Mouse (Mus musculus): ENCODE measurements around the gene Prpf31. TPM values are rescaled to one million over a fixed set of nuclear protein-coding genes. Genes with fewer than 3 reads are reported as not detected.

The Prpf31 gene
- polyA plus RNA-seq, 1 experiment from 2014 or later = 99.1 TPM

GRCm38 (mm10) chr7:3607391-3607790, 22.4 kb upstream of the Prpf31 start:
- WGBS = 90% methylated on average over 6 of the region's 6 CpGs
- no peaks in the 10 kb centered on the region for H3K9me3 ChIP-seq
- ATAC-seq (ENCODE audit: low FRiP score) = no peak

GRCm38 (mm10) chr7:3608668-3609067, 21.1 kb upstream of the Prpf31 start:
- Histone ChIP-seq H3K4me1 (replicated peaks) (no peaks in the 10 kb centered on the region), H3K27me3 (no peaks in the 10 kb centered on the region), H3K27ac (no peak overlapping the region), H3K4me2 (no peak overlapping the region), H3K36me3 (no peaks in the 10 kb centered on the region), H3K4me3 (no peak overlapping the region), H3K9ac (no peak overlapping the region), H3K9me3 (no peaks in the 10 kb centered on the region)
- no peak for ATAC-seq (ENCODE audit: low FRiP score)
- 94% methylated on average over 3 of the region's 3 CpGs for WGBS

More at GRCm38 (mm10) chr7:3607391-3607790, 22.4 kb upstream of the Prpf31 start:
- Histone ChIP-seq H3K4me1 (replicated peaks) (no peaks in the 10 kb centered on the region), H3K4me2 (no peak overlapping the region), H3K36me3 (no peaks in the 10 kb centered on the region), H3K4me3 (no peak overlapping the region), H3K9ac (no peak overlapping the region), H3K27ac (no peak overlapping the region), H3K27me3 (no peaks in the 10 kb centered on the region)

GRCm38 (mm10) chr7:3609082-3609481, 20.7 kb upstream of the Prpf31 start:
- Histone ChIP-seq H3K4me2 (no peak overlapping the region), H3K27me3 (no peaks in the 10 kb centered on the region), H3K27ac (no peak overlapping the region), H3K36me3 (no peaks in the 10 kb centered on the region), H3K9me3 (no peaks in the 10 kb centered on the region), H3K4me3 (no peak overlapping the region), H3K9ac (no peak overlapping the region), H3K4me1 (replicated peaks) (no peaks in the 10 kb centered on the region)
- ATAC-seq (ENCODE audit: low FRiP score) = no peak
- 67% methylated on average over 3 of the region's 3 CpGs for WGBS

GRCm38 (mm10) chr7:3610437-3610836, 19.3 kb upstream of the Prpf31 start:
- WGBS = 94% methylated on average over 3 of the region's 3 CpGs
- no peaks in the 10 kb centered on the region for H3K27me3 ChIP-seq
- H3K36me3 ChIP-seq = no peaks in the 10 kb centered on the region
- no peak overlapping the region for H3K4me2 ChIP-seq
- H3K4me3 ChIP-seq = no peak overlapping the region
- no peak overlapping the region for H3K27ac ChIP-seq
- ATAC-seq (ENCODE audit: low FRiP score) = no peak
- no peaks in the 10 kb centered on the region for H3K4me1 ChIP-seq (replicated peaks)
- no peaks in the 10 kb centered on the region for H3K9me3 ChIP-seq
- H3K9ac ChIP-seq = no peak overlapping the region

GRCm38 (mm10) chr7:3611006-3611405, 18.8 kb upstream of the Prpf31 start:
- no peaks in the 10 kb centered on the region for H3K9me3 ChIP-seq
- no peaks in the 10 kb centered on the region for H3K4me1 ChIP-seq (replicated peaks)
- H3K36me3 ChIP-seq = no peaks in the 10 kb centered on the region
- no peaks in the 10 kb centered on the region for H3K27me3 ChIP-seq
- no peak overlapping the region for H3K4me3 ChIP-seq
- WGBS = 89% methylated on average over 13 of the region's 13 CpGs
- ATAC-seq (ENCODE audit: low FRiP score) = no peak
- no peak overlapping the region for H3K27ac ChIP-seq
- no peak overlapping the region for H3K9ac ChIP-seq
- H3K4me2 ChIP-seq = no peak overlapping the region

GRCm38 (mm10) chr7:3614021-3614420, 15.8 kb upstream of the Prpf31 start:
- H3K4me1 ChIP-seq (replicated peaks) = peaks cover 15% of the 10 kb centered on the region
- H3K9ac ChIP-seq = no peak overlapping the region
- no peak overlapping the region for H3K27ac ChIP-seq
- no peaks in the 10 kb centered on the region for H3K27me3 ChIP-seq
- no peaks in the 10 kb centered on the region for H3K9me3 ChIP-seq
- peaks cover 1% of the 10 kb centered on the region for H3K36me3 ChIP-seq
- H3K4me3 ChIP-seq = no peak overlapping the region
- no peak overlapping the region for H3K4me2 ChIP-seq
- WGBS = 79% methylated on average over 3 of the region's 3 CpGs
- no peak for ATAC-seq (ENCODE audit: low FRiP score)

- H3K27me3 ChIP-seq = no peaks in the 10 kb centered on the region
- peak within 1 kb of the TSS; percentile 72 for H3K4me3 ChIP-seq
- H3K4me1 ChIP-seq (replicated peaks) = peaks cover 18% of the 10 kb centered on the region
- ATAC-seq (ENCODE audit: low FRiP score) = no peak
- H3K4me2 ChIP-seq = peak within 1 kb of the TSS; percentile 92; the same call in 1 of the 2 replicates
- no peaks in the 10 kb centered on the region for H3K9me3 ChIP-seq
- no peak within 1 kb of the TSS for H3K9ac ChIP-seq
- 81% methylated on average over 4 of the region's 4 CpGs for WGBS
- H3K36me3 ChIP-seq = peaks cover 21% of the 10 kb centered on the region
- no peak within 1 kb of the TSS for H3K27ac ChIP-seq
Observed at GRCm38 (mm10) chr7:3616057-3616388, 13.8 kb upstream of the Prpf31 start, which contains the start of gene Oscar. TSS of gene Oscar (minus strand) at chr7:3616157.

- Histone ChIP-seq H3K4me3 (peak overlapping the region; percentile 72), H3K4me1 (replicated peaks) (peaks cover 18% of the 10 kb centered on the region), H3K9ac (no peak overlapping the region), H3K27me3 (no peaks in the 10 kb centered on the region), H3K36me3 (peaks cover 26% of the 10 kb centered on the region), H3K9me3 (no peaks in the 10 kb centered on the region), H3K4me2 (peak overlapping the region; percentile 92; the same call in 1 of the 2 replicates), H3K27ac (no peak overlapping the region)
- no peak; the same call in 1 of the 2 replicates for ATAC-seq (ENCODE audit: low FRiP score)
- 43% methylated on average over 6 of the region's 6 CpGs for WGBS
Observed at GRCm38 (mm10) chr7:3616389-3617241, 13.2 kb upstream of the Prpf31 start.

- Histone ChIP-seq H3K27ac (peak within 1 kb of the TSS; percentile 78), H3K4me2 (peak within 1 kb of the TSS; percentile 92), H3K27me3 (no peaks in the 10 kb centered on the region), H3K9ac (peak within 1 kb of the TSS; percentile 88), H3K9me3 (no peaks in the 10 kb centered on the region), H3K4me3 (peak within 1 kb of the TSS; percentile 72), H3K36me3 (peaks cover 34% of the 10 kb centered on the region), H3K4me1 (replicated peaks) (peaks cover 18% of the 10 kb centered on the region)
- peak; percentile 96 for ATAC-seq (ENCODE audit: low FRiP score)
- WGBS = 2% methylated on average over 32 of the region's 32 CpGs
Observed at GRCm38 (mm10) chr7:3617242-3617995, 12.4 kb upstream of the Prpf31 start, which contains the start of gene Ndufa3. TSS of gene Ndufa3 (plus strand) at chr7:3617373.

GRCm38 (mm10) chr7:3629030-3629429, 755 bp upstream of the Prpf31 start:
- Histone ChIP-seq H3K36me3 (peaks cover 50% of the 10 kb centered on the region), H3K9ac (peak overlapping the region; percentile 93), H3K27ac (peak overlapping the region; percentile 87), H3K9me3 (no peaks in the 10 kb centered on the region), H3K4me3 (peak overlapping the region; percentile 69), H3K4me1 (replicated peaks) (peaks cover 38% of the 10 kb centered on the region), H3K27me3 (no peaks in the 10 kb centered on the region), H3K4me2 (peak overlapping the region; percentile 99)
- ATAC-seq (ENCODE audit: low FRiP score) = peak; percentile 67
- WGBS = 36% methylated on average over 4 of the region's 4 CpGs

GRCm38 (mm10) chr7:3630478-3630815, 662 bp downstream of the Prpf31 start:
- Histone ChIP-seq H3K9ac (peak overlapping the region; percentile 93), H3K4me1 (replicated peaks) (peaks cover 38% of the 10 kb centered on the region), H3K36me3 (peaks cover 49% of the 10 kb centered on the region), H3K9me3 (no peaks in the 10 kb centered on the region), H3K4me2 (peak overlapping the region; percentile 96), H3K27me3 (no peaks in the 10 kb centered on the region), H3K4me3 (peak overlapping the region; percentile 69), H3K27ac (no peak overlapping the region; the same call in 1 of the 2 replicates)
- WGBS = 60% methylated on average over 3 of the region's 3 CpGs
- ATAC-seq (ENCODE audit: low FRiP score) = no peak

GRCm38 (mm10) chr7:3643412-3643811, 13.6 kb downstream of the Prpf31 start:
- ATAC-seq (ENCODE audit: low FRiP score) = no peak
- no peak overlapping the region for H3K27ac ChIP-seq
- no peaks in the 10 kb centered on the region for H3K9me3 ChIP-seq
- peak overlapping the region; percentile 43; the same call in 1 of the 2 replicates for H3K4me3 ChIP-seq
- H3K36me3 ChIP-seq = peaks cover 34% of the 10 kb centered on the region
- H3K4me2 ChIP-seq = peak overlapping the region; percentile 64
- 75% methylated on average over 5 of the region's 5 CpGs for WGBS
- H3K9ac ChIP-seq = no peak overlapping the region
- H3K27me3 ChIP-seq = no peaks in the 10 kb centered on the region; the same call in 1 of the 2 replicates
- peaks cover 34% of the 10 kb centered on the region for H3K4me1 ChIP-seq (replicated peaks)

All from hindbrain, embryonic 13.5 days (tissue).